Mouse (Mus musculus) heart, postnatal 0 days (tissue): ENCODE data around the gene Zswim8.

Source experiments
- CTCF ChIP-seq: IDR thresholded peaks from 2 replicates; pipeline ENCODE4 v1.5.1; 2016; ENCODE audit warnings: antibody characterized with exemption, control low read depth, low read depth
- EP300 ChIP-seq: IDR thresholded peaks from 2 replicates; pipeline ENCODE4 v1.6.1; 2016; ENCODE audit warnings: antibody characterized with exemption, low read depth

DNA sequence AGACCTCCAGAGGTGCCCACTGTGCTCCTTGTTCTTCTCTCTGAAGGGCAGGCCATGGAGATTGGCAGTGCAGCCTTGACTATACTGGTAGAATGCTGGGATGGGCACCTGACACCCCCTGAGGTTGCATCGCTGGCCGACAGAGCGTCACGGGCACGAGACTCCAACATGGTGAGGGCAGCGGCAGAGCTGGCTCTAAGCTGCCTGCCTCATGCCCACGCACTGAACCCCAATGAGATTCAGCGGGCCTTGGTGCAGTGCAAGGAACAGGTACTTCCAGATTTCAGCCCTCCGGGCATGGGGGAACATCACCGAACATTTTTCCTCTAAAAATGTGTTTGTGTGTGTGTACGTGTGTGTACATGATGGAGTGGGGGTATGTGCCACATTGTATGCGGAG lies 12.4 kb downstream of the Zswim8 start:
- no peak for TF ChIP-seq EP300
- no peak for TF ChIP-seq CTCF
